Mouse (Mus musculus): ENCODE results near the gene Gm47283. TPM values are rescaled to one million over a fixed set of nuclear protein-coding genes. Genes with fewer than 3 reads are reported as not detected.
A peak's percentile ranks its signal among the peaks of the same experiment; 100 is the strongest.
"Not testable (repeated sequence)": the region's sequence is repeated elsewhere in the genome, so short reads cannot be mapped to it uniquely, and the experiment has no call there.

Gm47283 gene
- not detected for total RNA-seq (2021)

GRCm38 (mm10) chrY:90784438-90784837, at the start of gene Gm47283:
TSS of gene Gm47283 (plus strand) at chrY:90784738.
- DNase-seq (ENCODE audit: low spot score in 2 of 2); intact Hi-C loops (cut with DNase I): not testable (repeated sequence)

GRCm38 (mm10) chrY:90735181-90735895, 49.2 kb upstream of the Gm47283 start:
- intact Hi-C loops (cut with DNase I); DNase-seq (ENCODE audit: low spot score in 2 of 2): not testable (repeated sequence)

- DNase-seq (ENCODE audit: low spot score in 2 of 2); intact Hi-C loops (cut with DNase I): not testable (repeated sequence)
Observed at GRCm38 (mm10) chrY:90736217-90737000, 48.1 kb upstream of the Gm47283 start.

GRCm38 (mm10) chrY:90737606-90738430, 46.7 kb upstream of the Gm47283 start:
- DNase-seq (ENCODE audit: low spot score in 2 of 2), result no peak
- intact Hi-C loops (cut with DNase I), result no loop called here

GRCm38 (mm10) chrY:90738431-90738680, 46.2 kb upstream of the Gm47283 start:
- no peak for DNase-seq (ENCODE audit: low spot score in 2 of 2)
- intact Hi-C loops (cut with DNase I), result no loop called here

GRCm38 (mm10) chrY:90738841-90739530, 45.6 kb upstream of the Gm47283 start:
- peak in 1 of 2 experiments; percentile 19 for DNase-seq (ENCODE audit: low spot score in 2 of 2)
- intact Hi-C loops (cut with DNase I), result not testable (repeated sequence)

DNA sequence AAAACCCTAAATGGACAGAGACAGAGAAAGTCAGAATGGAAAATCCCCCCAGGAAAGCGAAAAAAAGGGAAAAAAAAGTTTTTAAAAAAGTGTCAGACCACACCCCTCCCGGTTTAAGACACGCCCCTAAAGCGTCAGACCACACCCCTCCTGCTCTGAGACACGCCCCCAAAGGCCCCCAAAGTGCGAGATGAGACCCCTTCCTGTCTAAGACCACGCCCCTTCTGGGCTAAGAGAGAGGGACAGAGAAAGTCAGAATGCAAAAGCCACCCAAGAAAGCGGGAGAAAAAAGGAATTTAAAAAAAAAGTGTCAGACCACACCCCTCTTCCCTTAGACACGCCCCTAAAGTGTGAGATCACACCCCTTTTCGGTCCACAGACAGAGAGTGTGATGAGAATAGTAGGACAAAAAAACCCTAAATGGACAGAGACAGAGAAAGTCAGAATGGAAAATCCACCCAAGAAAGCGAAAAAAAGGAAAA, 45.0 kb upstream of the Gm47283 start:
- DNase-seq (ENCODE audit: low spot score in 2 of 2), result peak in 1 of 2 experiments; percentile 42
- intact Hi-C loops (cut with DNase I), result not testable (repeated sequence)

DNA sequence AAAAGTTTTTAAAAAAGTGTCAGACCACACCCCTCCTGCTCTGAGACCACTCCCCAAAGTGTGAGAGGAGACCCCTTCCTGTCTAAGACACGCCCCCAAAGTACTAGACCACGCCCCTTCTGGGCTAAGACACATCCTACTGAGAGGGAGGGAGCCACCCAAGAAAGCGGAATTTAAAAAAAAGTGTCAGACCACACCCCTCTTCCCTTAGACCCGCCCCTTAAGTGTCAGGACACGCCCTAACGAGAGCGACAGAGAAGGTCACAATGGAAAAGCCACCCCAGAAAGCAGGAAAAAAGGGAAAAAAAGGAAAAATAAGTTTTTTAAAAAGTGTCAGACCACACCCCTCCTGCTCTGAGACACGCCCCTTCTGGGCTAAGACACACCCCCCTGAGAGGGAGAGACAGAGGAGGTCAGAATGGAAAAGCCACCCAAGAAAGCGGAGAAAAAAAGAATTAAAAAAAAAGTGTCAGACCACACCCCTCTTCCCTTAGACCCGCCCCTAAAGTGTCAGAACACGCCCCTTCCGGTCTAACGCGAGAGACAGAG, 44.5 kb upstream of the Gm47283 start:
- intact Hi-C loops (cut with DNase I), result no loop called here
- DNase-seq (ENCODE audit: low spot score in 2 of 2), result no peak

DNA sequence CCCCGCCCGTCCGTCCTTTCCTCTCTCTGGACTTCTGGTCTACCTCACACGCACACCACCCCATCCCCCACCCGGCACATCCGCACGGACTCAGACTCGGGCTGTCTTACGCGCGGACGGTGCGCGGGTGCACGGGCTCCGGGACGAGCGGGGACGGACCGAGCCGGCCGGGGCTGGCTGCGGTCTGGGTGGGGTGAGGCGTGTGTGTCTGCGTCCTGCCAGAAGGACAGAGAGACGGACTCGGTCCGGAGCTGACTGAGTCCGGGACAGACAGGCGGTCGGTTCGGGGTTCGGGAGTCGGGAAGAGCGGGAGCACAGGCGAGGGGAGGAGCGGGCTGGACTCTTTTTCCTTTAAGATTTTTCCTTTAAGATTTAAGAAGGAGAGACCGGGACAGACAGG, 43.5 kb upstream of the Gm47283 start:
- DNase-seq (ENCODE audit: low spot score in 2 of 2), result peak; percentile 24 to 26
- intact Hi-C loops (cut with DNase I), result not testable (repeated sequence)

DNA sequence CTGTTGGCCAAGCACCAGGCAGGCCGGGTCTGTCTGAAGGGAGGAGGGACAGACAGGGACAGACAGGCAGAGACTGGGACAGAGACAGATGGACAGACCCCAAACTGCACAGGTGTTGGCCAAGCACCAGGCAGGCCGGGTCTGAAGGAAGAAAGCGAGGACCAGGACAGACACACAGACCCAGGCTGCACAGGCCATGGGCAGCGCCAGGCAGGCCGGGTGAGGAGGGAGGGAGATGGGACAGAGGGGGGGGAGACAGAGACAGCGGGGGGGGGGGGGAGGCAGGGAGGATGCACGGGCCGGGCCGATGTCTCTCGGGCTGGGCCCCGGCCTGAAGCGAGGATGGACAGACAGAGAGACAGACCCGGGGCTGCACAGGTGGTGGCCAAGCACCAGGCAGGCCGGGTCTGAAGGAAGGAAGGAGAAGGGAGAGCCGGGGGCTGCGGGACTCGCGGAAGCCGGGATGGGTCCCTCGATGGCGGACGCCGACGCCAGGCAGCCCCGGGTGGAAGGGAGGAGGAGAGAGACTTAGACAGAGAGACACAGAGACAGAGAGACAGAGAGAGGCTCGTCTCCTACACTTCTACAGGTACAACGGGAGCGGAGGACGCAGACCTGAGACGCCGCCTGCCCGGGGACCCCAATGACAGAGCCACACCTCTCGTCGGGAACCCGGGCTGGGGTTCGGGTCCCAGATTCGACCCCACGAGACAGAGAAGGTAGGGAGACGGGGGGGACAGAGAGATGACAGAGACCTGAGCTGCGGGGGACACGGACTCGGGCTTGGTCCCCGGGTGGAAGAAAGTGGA, 42.9 kb upstream of the Gm47283 start:
- DNase-seq (ENCODE audit: low spot score in 2 of 2), result peak; percentile 60 to 67
- intact Hi-C loops (cut with DNase I), result not testable (repeated sequence)

- peak; percentile 20 to 40 for DNase-seq (ENCODE audit: low spot score in 2 of 2)
- intact Hi-C loops (cut with DNase I), result not testable (repeated sequence)
Observed at GRCm38 (mm10) chrY:90742261-90743052, 42.1 kb upstream of the Gm47283 start.

- intact Hi-C loops (cut with DNase I), result not testable (repeated sequence)
- DNase-seq (ENCODE audit: low spot score in 2 of 2), result peak; percentile 27 to 38
Observed at GRCm38 (mm10) chrY:90743053-90743810, 41.3 kb upstream of the Gm47283 start.

- DNase-seq (ENCODE audit: low spot score in 2 of 2), result peak; percentile 15
- intact Hi-C loops (cut with DNase I), result no loop called here
Observed at GRCm38 (mm10) chrY:90743811-90744220, 40.7 kb upstream of the Gm47283 start.

DNA sequence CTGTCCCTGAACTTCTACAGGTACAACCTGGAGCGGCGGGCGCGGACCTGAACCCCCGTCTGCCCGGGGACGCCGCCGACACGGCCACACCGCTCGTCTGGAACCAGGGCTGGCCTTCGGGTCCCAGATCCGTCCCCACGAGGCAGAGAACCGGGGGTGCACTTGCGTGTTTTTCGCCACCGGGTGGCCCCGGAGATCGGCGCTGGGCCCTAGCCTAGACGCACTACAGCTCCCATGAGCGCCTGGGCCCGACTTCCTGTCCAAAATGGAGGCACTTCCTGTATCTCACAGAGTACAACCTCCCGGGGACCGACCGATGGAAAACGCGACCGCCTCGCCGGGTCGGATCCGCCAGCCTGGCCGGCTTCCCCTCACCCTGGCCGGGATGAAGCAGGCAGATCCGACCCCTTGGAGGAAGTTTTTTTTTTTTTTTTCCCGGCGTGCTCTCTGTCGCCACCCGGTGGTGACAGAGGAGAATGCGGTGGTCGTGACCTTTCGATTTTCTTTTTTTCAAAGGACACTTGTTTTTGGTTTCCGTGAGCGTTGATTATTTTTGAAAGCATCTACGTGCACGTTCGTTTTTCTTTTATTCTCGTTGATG, 40.1 kb upstream of the Gm47283 start:
- peak; percentile 91 to 98 for DNase-seq (ENCODE audit: low spot score in 2 of 2)
- intact Hi-C loops (cut with DNase I), result not testable (repeated sequence)

- intact Hi-C loops (cut with DNase I); DNase-seq (ENCODE audit: low spot score in 2 of 2): not testable (repeated sequence)
Observed at GRCm38 (mm10) chrY:90745256-90745655, 39.3 kb upstream of the Gm47283 start.

GRCm38 (mm10) chrY:90754721-90755120, 29.8 kb upstream of the Gm47283 start, which contains the start of gene Gm21860:
TSS of gene Gm21860 (minus strand) at chrY:90754821.
- intact Hi-C loops (cut with DNase I); DNase-seq (ENCODE audit: low spot score in 2 of 2): not testable (repeated sequence)

Data from left cerebral cortex, postnatal 25 days (tissue).